Mouse (Mus musculus) cerebellum, adult 2 months (tissue): ENCODE measurements around the gene Nanos1.

Experiments
- CTCF ChIP-seq: fragments of 200-500 bp; IDR thresholded peaks from 2 replicates; pipeline ENCODE4 v1.5.1; 2011; ENCODE audit warnings: low read depth, mild to moderate bottlenecking, control low read depth, low read length, moderate library complexity, borderline replicate concordance; ENCODE audit not compliant: insufficient read depth
- POLR2A ChIP-seq: fragments of 200-500 bp; IDR thresholded peaks from 2 replicates; pipeline ENCODE4 v1.6.1; 2011; ENCODE audit warnings: low read length, control low read depth, borderline replicate concordance; ENCODE audit not compliant: insufficient read depth

DNA sequence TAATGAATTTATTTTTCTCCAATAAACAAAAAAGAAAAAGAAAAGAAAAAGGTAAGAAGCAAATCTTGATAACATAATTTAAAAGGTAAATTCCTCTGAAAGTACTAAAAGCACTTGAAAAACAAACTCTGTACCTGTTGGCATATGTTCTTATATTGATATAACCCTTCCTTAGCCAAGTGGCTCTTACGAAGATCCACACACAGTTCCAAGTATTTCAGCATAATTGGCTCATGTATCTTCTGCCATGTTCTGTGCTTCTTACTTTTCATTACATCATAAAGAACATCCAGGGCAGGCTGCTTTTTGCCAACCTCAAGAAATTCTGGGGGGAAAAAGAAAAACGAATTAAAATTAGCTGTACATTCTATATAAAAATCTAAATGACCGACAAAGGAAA, 26.2 kb downstream of the Nanos1 start:
- TF ChIP-seq CTCF (no peak), POLR2A (no peak)
